Mouse (Mus musculus): ENCODE data around the gene Cyp11a1.

Cyp11a1 gene

DNA sequence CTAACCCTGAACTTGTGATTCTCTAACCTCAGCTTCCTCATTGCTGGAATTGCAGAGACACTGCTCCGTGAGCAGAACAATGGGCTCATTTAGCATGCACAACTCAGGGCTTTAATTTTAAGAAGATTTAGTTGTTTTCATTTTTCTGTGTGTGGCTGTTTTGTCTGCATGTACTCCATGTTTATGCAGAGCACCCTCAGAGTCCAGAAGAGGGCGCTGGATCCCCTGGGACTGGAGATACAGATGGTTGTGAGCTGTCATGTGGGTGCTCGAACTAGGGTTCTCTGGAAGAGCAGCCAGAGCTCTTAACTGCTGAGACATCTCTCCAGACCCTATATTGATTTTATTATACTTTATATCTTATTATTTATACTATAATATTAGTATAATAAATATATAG lies 3.4 kb downstream of the Cyp11a1 start:
- DNase-seq = no peak

DNA sequence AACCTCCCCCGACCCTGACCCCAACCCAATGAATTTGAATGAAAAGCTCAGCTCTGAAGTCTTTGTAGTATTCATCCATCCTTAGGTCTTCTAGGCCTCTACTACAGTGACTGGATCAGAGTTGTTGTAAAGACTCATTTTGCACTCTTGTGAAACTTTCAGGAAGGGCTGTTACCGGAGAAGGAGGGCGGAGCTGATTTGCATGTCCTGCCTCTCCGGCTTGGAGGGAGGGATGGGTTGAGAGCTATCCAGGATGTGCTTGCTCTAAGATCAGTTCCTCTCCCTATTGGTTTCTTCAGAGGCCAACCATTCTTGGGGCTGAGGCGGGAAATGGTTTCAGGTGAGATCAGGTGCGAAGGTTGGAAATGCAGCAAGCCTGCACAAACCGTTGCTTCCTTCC lies 4.8 kb downstream of the Cyp11a1 start:
- DNase-seq = no peak

DNA sequence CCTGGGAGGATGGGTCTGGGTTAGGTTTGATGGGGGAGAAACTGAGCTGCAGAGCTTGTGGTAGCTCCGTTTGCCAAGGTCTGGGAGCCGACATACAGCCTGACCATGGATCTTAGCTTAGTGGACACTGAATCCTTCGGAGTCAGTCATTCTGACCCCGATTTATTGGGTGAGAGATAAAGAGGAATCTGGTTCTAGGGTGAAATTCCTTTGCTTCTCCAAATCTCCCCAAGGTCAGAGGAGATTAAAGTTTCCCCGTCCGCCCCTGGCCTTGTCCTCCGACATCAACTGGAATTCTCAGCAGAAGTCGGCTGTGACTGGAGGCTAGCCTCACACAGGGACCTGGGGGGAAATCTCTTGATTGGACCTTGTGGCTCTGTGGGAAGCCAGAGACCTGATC lies 5.3 kb downstream of the Cyp11a1 start:
- no peak for DNase-seq

DNA sequence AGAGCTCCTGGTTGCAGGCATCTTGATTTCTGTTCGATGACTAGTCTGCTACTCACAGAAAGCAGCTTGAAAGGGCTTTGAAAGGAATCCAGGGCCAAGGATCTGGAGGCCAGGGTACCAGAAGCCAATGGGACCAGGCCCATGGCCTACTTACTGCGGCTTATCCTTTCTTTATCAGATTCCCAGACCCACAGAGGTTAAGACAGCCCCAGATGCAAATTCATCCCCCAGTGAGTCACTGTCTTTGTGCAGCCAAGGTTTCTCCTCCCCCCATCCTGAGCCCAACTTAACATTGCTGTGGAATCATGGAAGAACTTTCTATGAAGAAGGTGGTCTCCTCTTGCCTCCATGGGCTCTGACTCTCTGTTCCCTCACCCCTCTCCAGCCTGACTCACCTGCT lies 6.3 kb downstream of the Cyp11a1 start:
- no peak for DNase-seq

DNA sequence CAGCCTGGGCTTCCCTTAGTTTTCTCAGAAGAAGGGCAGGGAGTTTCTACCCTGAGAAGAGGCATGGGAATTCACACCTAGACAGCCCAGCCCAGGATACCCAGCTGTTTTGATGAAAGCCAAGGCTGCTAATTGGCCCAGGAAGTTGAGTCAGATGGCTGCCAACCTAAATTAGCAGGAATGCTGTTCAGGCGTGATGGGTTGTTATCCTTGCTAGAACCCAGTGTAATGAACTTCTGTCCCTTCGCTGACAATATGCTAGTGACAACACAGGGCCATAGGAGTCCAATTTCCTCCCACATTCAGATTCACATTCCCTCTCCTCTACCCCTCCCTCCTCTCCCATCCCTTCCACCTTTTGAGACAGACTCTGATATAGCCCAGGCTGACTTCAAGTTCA lies 6.7 kb downstream of the Cyp11a1 start:
- no peak for DNase-seq

DNA sequence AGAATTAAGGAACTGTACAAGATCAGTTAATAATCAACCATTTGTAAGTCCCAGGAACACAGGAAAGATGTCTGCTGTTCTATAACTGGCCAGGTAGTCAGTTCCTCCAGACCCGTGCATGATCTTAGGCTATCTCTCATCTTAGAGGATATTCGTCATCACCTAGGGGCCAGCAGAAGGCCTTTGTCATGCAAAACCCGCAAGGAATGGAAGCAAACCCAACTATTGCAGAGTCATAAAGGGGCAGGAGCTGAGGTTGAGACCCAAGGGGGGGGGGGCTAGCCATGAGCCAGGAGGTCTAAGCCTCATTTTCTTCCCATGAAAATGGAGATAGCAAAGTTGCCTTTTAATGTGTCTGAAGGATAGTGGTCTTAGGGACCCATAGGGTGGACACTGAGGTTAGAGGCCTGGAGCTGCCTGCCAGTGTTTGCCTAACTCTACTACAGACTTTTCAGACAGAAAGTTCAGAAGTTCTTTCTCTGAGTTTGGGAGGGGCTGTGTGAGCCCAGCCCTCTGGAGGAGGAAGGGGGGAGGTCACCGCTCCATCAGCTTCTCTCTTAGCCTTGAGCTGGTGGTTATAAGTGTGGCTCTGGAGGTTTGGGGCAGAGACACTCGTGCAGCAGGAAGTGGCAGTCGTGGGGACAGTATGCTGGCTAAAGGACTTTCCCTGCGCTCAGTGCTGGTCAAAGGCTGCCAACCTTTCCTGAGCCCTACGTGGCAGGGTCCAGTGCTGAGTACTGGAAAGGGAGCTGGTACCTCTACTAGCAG lies 8.4 kb downstream of the Cyp11a1 start:
- no peak for DNase-seq

DNA sequence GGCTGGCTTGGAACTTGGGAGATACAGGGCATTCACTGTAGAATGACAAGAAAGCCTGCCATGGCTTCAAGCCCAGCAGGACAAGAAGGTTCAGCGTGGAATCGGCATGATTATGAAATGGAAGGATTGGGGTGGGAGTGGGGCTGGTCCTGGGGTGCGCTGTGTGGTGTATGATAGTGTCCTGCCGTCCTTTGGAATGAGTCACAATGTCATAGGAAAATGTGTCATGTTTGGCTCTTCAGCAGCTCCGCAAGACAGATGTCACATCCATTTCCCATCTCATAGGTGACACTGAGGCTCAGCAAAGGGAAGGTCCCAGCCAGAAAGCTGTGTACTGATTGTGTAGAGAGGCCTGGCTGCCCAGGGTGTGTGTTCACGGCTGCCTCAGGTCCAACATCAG lies 9.6 kb downstream of the Cyp11a1 start:
- no peak for DNase-seq

DNA sequence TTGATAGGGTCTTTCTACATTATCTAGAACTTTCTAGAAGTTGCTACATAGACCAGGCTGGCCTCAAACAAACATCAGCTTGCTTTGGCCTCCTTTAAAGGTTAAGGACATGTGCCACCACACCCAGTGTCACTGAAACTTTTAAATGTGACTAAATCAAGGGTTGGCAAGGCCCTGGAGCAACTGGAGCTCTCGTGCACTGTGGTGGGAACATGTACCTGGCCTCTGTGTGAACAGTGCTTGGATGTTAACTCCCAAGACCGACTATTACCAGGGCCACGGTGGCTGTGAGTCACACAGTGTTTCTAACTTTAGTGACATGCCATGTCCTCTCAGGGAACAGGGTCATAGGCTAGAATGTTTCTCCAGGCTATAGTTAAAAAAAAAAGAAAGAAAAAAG lies 10.8 kb downstream of the Cyp11a1 start:
- DNase-seq = no peak

DNA sequence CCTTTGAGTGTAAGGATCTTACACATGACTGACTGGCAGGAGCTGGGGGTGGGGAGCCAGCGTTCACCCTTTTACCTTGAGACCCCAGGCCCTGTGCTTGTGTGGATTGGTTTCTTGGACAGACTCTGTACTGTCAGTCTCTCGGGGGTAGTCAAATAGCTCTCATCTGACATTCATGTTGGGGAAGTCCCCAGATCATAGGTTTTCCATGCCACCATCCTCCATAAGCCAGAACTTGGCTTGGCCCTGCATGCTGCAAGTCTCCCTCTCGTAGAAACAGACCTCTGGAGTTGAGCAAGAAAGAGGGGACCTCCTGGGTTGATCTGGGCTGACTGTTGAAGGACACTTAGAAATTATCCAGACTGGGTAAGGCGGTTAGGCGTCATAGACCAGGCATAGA lies 12.2 kb downstream of the Cyp11a1 start:
- no peak for DNase-seq

DNA sequence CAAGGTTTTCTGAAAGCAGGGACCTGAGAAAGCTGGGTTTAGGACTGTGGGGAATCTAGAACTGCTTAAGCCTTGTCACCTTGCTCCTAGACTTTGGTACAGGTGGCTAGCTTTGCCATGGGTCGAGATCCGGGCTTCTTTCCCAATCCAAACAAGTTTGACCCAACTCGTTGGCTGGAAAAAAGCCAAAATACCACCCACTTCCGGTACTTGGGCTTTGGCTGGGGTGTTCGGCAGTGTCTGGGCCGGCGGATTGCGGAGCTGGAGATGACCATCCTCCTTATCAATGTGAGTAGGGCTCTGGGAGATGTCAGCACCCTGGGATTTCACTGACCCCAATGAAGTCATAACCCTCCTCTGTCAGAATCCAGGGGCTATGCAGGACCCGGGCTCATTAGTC lies 19.8 kb downstream of the Cyp11a1 start:
- DNase-seq = no peak

DNA sequence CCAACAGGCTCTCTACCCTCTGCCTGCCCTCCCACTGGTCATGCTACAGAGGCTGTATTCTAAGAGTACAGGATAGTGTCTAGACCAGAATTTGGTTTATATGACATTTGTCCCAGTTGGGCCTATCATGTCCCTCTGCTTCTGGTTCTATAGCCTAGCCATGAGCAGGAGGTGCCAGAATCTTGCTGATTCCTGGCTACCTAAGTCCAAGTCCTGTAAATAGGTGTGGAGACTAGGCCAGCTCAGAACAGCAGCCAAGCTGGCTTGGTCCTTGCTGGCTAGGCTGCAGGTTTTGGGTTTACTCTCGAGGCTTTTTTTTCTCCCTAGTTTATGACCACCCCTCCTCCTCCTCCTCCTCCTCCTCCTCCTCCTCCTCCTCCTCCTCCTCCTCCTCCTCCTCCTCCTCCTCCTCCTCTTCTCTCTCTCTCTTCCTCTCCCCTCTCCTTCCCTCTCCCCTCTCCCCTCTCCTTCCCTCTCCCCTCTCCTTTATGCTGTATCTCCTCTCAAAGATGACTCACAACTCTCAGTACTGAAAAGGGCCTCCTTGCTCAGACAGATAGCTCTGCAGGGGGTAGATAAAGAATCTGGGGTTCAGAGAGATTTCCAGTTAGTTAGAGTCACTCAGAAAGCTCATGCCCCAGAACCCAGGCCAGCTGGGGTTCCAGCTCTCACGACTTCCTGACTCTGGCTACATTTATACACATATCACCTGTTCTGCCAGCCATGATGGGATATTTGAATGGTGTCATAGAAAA lies 21.4 kb downstream of the Cyp11a1 start:
- no peak for DNase-seq

DNA sequence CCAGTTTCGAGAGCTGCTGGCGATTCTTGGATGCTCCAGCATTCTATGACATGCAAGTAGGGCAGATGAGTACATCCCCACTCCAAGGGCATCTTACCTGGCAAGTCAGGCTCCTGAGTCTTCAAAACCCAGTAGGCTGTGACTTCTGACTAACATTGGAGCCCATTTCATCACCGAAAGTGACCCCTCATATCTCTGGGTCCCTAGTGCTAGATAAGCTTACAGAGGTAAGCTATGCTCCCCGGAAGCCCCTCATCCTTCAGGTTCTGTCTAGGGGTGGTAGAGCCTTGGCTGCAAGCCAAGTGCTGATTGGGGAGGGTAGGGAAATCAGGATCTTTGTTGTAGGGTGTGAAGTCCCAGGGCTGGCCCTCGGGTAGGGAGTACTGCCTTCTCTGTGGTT lies 22.6 kb downstream of the Cyp11a1 start:
- no peak for DNase-seq

DNA sequence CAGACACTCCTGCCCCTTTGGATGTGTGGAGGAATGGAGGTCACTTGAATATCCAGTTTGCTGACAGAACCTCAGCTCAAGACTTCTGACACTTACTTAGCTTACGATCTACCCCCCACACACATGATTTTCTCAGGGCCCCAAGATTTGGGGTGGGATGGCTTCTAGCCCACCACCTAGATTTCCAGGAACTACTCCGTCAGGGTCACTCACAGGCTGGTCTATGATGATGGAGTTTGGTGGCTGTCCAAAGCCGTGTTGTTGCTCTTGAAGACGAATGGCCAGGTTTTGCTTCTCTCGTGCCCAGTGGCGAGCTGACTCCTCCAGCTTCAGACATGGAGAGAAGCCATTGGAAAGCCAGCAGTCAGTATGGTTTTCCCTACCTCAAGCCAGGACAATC lies 23.4 kb downstream of the Cyp11a1 start:
- DNase-seq = no peak

DNA sequence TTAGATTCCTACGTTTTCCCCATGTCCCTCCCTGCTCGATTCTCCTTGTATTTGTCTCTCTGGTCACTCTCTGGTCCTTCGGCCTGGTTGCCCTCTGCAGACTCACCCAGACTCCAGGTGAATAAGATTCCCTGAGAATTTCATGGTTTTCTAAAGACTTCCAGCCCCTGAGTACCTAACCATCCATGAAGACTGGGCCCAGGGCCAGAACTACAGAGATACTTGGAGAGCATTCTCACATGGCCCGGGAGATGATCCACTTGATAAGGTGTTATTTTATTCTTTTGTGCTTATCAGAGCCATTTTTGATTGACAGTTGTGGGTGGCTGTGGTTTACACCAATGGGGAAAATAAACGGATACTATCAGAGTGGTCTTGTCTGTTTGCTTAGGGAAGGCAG lies 25.7 kb downstream of the Cyp11a1 start:
- no peak for DNase-seq

DNA sequence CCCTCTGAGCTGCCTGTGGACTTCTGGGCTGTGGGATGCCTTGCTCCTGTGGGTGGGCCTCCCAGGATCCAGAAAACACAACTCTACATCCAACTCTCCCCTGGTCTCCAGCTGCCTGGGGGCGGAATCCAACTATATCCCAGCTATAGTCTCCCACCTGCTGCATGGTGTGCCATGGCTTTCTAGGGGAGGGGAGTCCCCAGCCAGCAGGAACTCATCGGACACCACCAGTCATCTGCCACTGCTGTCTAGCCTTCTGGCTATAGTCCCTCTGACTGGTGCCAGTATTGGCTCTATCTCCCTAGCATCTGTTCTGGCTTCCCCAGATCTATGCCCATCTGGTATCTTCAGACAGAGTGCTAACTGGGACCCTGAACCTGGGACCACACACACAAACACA lies 29.3 kb downstream of the Cyp11a1 start:
- DNase-seq = no peak

DNA sequence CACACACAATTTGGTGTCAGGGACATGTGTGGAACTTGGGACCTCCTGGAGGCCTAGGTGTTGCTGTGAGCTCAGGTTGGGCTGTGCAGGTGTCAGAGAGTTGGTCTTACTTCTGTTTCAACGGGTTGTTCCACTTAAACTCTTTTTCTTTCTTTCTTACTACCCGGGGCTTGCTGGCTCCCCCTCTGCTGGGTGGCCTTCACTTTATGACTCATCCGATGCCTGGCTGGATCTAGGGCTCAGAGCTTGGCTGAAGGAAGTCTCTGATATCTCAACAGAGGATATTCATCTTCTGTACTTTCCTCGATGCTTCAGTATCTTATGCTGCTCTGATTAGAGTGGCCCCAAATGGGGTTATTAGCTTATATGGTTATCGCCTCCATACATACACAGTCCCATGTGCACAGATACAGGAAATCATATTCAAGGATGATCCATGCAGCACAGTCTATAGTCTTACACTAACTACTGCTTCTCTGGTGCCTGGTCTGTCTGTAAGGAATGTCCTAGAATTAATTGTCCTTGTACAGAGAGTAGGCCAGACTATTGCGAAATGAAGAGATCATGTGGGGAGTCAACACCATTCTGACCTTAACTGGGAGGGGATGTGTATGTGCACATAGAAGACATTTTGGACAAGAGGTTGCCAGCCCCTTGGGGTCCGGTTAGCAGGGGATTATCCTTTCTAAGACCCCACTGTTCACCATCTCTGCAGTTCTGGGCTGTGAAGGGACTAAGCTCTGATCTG lies 29.9 kb downstream of the Cyp11a1 start:
- DNase-seq = no peak

DNA sequence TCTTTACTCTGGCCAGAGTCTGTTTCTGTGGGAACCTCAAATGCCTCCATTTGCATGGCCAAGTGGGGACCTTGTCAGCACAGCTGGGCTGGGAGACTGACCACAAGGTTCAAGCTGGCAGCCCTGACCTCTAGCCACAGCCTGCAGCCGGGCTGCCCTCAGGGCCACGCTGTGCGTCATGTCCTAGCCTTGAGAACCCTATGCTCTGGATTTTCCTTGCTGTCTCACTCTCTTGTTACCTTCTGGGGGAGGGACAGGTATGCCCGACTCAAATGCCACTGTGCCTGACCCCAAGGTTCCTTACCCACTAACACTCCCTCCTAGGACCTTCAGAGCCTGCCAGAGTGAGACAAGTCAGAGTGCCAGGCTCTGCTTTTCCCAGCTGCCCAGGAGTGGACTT lies 30.8 kb downstream of the Cyp11a1 start:
- no peak for DNase-seq

DNA sequence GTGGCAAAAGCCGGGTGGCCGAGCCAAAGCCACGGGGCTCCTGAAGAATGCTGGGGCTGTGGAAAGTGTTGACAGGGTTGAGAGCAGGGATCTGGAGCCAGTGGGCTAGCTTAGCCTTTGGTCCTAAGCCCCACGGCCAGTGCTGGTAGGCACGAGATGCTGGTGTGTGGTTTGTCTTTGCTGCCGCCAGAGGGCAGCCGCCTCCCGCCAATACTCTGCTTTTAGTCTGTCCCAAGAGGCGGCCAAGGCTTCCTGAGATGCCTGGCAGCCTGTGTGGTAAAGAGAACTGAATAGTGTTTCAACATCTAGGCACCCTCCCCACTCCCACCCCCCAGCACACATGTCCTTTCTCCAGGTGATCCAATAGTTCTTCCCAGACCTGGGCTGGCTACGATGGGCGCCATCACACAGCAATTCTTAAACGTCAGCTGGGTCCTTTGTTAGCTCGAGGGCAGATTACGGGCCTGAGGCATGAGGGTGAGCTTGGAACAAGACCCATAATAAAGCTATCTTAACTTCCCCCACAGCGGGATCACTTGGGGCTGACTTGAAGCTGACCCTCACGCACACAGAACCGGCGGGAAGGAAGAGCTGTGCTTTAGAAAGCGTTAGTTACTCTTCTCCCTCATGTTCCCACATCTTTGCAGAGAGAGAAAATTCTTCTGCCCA lies 32.4 kb downstream of the Cyp11a1 start:
- peak; percentile 76 for DNase-seq

DNA sequence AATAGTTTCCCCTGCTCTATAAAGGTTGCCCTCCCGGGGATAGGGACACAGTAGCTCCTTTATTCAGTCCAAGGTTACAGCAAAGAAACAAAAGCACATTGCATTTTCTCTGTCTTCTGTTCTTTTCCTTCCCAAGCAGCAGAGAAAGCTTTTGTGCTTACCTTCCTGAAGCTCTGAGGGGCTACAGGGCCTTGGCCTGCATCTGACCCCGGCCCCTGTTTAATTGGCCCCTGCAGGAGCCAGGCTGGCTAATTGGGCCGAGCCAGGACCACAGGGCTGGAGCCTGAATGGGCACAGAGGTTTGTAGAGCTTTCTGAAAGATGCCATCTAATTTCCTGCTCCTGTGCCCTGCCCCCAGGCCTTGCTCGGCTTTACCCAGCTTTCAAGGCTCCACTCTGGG lies 34.8 kb downstream of the Cyp11a1 start:
- no peak for DNase-seq

DNA sequence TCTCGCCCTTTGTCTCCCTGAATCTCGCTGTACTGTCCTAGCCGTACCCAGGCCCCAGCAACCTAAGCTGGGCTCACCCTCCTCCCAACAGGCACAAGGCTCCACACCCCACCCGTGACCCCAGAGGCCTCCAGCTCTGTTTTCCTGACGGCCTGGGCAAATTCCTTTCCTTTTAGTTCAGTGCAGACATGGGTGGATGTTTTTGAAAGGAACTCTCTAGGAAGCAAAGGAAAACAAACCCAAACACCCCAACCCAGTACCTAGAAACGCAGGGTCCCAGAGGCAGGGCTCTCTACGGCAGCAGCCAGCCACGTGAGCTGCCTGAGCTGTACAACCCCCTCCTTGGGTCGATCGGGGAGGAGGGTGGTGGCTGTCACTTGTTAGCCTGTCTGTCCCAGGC lies 36.2 kb downstream of the Cyp11a1 start:
- no peak for DNase-seq

DNA sequence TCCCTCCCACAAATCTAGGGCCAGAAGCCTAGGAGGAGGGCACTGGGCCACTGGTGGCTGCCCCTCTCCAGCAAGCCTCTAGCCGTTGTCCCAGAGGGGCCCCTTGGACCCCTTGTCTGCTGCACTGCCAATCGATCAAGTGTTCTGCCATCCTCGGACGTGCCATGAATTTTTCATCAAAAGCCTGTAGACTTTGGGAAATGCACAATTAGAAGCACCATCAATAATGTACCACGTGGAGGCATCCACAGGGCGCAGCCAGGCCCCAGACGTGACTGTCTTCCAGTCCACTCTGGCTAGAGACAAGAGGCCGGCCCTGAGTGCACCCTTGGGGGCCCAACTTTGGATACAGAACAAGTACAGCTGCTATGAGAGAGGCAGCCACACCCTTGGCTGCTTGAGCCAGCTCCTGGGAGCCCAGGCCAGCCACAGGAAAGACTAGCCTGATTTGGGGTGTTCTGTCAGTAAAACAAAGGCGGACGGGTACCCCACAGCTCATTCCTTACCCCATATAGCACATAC lies 37.3 kb downstream of the Cyp11a1 start:
- no peak for DNase-seq

DNA sequence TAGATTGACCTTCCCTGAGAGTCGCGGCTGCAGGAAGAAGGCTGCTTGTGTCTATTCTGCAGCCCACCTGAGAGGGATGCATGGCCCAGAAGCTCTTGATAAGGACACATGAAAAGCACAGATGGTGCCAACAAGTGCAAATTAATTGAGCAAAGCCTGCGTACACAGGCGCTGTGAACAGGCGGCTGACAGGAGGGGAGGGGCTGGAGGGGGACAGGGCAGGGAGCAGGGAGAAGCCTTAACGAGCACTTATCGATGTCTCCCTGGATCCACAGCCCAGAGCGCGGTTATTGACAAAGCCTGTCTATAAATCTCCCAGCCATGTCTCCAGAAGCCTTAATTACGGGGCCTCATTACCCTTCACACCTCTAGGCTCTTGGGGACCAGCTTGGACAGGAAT lies 38.6 kb downstream of the Cyp11a1 start:
- DNase-seq = no peak

DNA sequence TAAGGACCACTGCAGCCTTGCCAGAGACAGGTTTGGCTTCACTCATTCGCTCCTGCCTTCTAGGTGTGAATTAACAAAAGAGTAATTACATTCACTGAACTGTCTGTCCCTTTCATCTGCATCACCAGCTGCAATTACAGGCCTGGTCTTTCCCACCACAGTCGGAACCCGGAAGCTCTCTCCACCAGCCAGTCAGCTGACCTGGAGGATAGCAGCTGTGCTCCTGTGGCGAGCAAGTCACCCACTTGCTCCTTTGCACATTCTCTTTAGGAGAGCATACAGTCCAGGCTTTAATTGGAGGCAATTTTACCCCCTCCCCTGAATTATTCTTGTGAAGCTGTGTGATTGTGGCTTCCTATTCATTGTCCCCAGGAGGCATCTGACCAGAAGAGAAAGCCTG lies 39.4 kb downstream of the Cyp11a1 start:
- DNase-seq = no peak

All from cerebellum, adult 8-10 months (tissue).